12 mouse cellular contexts compared by ENCODE assay signal in genomic region chr3:108020351-108021022, GRCm38 (mm10). TPM values are rescaled to one million over a fixed set of nuclear protein-coding genes. Genes with fewer than 3 reads are reported as not detected.
"Had no signal": no experiment of that assay in that cellular context is flagged by ENCODE, and none has a peak within 500 bp of the region (broad histone marks: within the 10 kb centered on the region; RNA-seq: fewer than 3 reads in every experiment).

No protein-coding gene starts in this region.

RNA-seq across cellular contexts. Expression of gene Gstm2, which starts 34.2 kb away (rescaled TPM):
- polyA plus RNA-seq: inflammation-experienced regulatory T-cells, adult 6 months had no signal

RNA-seq across cellular contexts. Expression of gene Gstm3, which starts 51.4 kb away (rescaled TPM):
- polyA plus RNA-seq: heart, embryonic 12.5 days; heart, embryonic 13.5 days; heart, embryonic 14.5 days; heart, embryonic 15.5 days; heart, postnatal 0 days; hindbrain, embryonic 10.5 days; hindbrain, embryonic 11.5 days; hindbrain, embryonic 12.5 days; hindbrain, embryonic 13.5 days; hindbrain, embryonic 14.5 days; hindbrain, embryonic 16.5 days; inflammation-experienced regulatory T-cells, adult 6 months had no signal
